Mouse (Mus musculus): ENCODE measurements at regions not wholly inside any gene's neighbourhood (a gene's known extent, or its start where the extent isn't known, plus 50 kb on each side); places are given as distances from the start of the nearest gene placed in this dataset.
A peak's percentile ranks its signal among the peaks of the same experiment; 100 is the strongest.

- DNase-seq = no peak
These were observed 630.9 kb downstream of the Gm826 start for GRCm38 (mm10) chr2:159703100-159703499.

GRCm38 (mm10) chr2:159708141-159708540 is 625.8 kb downstream of the Gm826 start:
- no peak for DNase-seq

- no peak for DNase-seq
These were observed 619.3 kb downstream of the Gm826 start for GRCm38 (mm10) chr2:159714633-159715032.

- DNase-seq = no peak
These were observed 615.2 kb downstream of the Gm826 start for GRCm38 (mm10) chr2:159718738-159719137.

- no peak for DNase-seq
These were observed 608.5 kb downstream of the Gm826 start for GRCm38 (mm10) chr2:159725158-159726076.

- no peak for DNase-seq
These were observed 604.7 kb downstream of the Gm826 start for GRCm38 (mm10) chr2:159729301-159729700.

- DNase-seq = no peak
These were observed 603.7 kb downstream of the Gm826 start for GRCm38 (mm10) chr2:159730221-159730620.

GRCm38 (mm10) chr2:159731305-159731704 is 602.7 kb downstream of the Gm826 start:
- DNase-seq = no peak

GRCm38 (mm10) chr2:159732413-159732812 is 601.5 kb downstream of the Gm826 start:
- DNase-seq = peak; percentile 17 to 24

GRCm38 (mm10) chr2:159734576-159734975 is 599.4 kb downstream of the Gm826 start:
- DNase-seq = no peak

GRCm38 (mm10) chr2:159755541-159756011 is 578.4 kb downstream of the Gm826 start:
- DNase-seq = peak; percentile 4 to 30

- no peak for DNase-seq
These were observed 573.2 kb downstream of the Gm826 start for GRCm38 (mm10) chr2:159760806-159761205.

GRCm38 (mm10) chr2:159763115-159763514 is 570.8 kb downstream of the Gm826 start:
- DNase-seq = no peak
